In the genomic region with DNA sequence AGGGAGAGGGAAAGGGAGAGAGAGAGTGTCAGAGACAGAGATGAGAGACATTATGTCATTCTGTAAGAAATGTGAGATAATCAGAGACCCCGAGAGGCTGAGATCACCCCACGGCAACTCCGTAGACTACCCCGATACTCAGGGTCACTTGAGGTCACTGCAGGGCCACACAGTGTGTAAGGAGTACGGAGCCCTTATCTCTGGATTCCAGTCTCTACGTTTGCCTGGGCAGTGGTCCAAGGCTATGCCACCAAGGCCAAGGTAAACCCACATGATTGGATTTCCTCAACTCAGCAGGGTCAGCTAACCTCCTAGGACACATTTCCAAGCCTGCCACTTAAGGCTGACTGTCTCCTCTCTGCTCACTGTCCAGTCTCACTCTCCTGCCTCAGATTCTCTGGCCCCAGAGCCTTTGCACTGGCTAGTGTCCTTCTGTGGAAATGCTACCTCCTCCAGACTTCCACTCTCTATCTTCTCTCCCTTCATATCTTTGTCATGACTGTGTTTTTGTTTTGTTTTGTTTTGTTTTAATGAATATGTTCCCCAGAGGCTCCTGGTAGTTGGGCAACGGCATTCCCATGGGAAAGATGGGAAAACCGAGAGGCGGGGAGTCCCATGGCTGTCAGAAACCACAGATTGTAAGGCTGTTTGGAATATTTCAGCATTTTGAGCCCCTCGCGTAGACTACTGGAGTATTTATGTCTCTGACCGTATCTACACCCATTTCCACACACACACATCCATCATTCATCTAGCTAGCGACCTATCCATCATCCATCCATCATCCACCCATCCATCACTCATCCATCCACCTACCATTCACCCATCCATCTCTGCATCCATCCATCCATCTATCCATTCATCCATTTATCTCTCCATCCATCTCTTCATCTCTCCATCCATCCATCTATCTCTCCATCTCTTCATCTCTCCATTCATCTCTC, we compare ENCODE assay signal across 9 mouse cellular contexts. TPM values are rescaled to one million over a fixed set of nuclear protein-coding genes. Genes with fewer than 3 reads are reported as not detected.
DNase-seq lines count a peak whose midpoint lies in the region; ATAC-seq and TF ChIP-seq lines count a peak whose summit lies in the region.
"Had no signal": no experiment of that assay in that cellular context is flagged by ENCODE, and none has a peak within 500 bp of the region (broad histone marks: within the 10 kb centered on the region; RNA-seq: fewer than 3 reads in every experiment).

No protein-coding gene starts in this region.

- H3K27ac ChIP-seq in kidney, adult 2 months (ENCODE audit: insufficient read depth, low read depth, low read length) = peak overlapping the region; percentile 52; the same call in 1 of the 2 replicates
- H3K27ac ChIP-seq in kidney, embryonic 16.5 days (ENCODE audit: low read length) = peak overlapping the region; percentile 35; the same call in 1 of the 2 replicates
- H3K27ac ChIP-seq in midbrain, embryonic 11.5 days (ENCODE audit: low read depth, low read length) = no peak overlapping the region
- H3K27ac ChIP-seq in forebrain, embryonic 16.5 days (ENCODE audit: low read length) = no peak overlapping the region
- H3K27ac ChIP-seq: left cerebral cortex, adult 2 months had no signal

- peak; percentile 82 for ATAC-seq in erythroblast, adult 5-6 weeks (replicated peaks; ENCODE audit: low FRiP score, poor library complexity, severe bottlenecking)
- no peak for ATAC-seq in kidney, embryonic 16.5 days (ENCODE audit: low FRiP score, low TSS enrichment)
- ATAC-seq in midbrain, embryonic 11.5 days (ENCODE audit: low FRiP score) = no peak
- no peak for ATAC-seq in forebrain, embryonic 16.5 days

- TF ChIP-seq CTCF in kidney, adult 2 months (conservative IDR thresholded peaks at IDR 0.05; ENCODE audit: insufficient read depth, insufficient read length, low read depth, low read length) = no peak

- H3K4me1 ChIP-seq in kidney, adult 2 months (ENCODE audit: control insufficient read depth, insufficient read depth, low read length) = 0 out of 2 replicates have a peak, but pooled peaks cover 8% of the 10 kb centered on the region
- peaks cover 51% of the 10 kb centered on the region for H3K4me1 ChIP-seq in kidney, embryonic 16.5 days (ENCODE audit: insufficient read depth, low read length)
- peaks cover 3% of the 10 kb centered on the region; the same call in 1 of the 2 replicates for H3K4me1 ChIP-seq in midbrain, embryonic 11.5 days (ENCODE audit: control insufficient read depth, insufficient read depth, low read length)
- H3K4me1 ChIP-seq in forebrain, embryonic 16.5 days (replicated peaks; ENCODE audit: control insufficient read depth, insufficient read depth, low read length) = peaks cover 12% of the 10 kb centered on the region

- no peak overlapping the region for H3K9ac ChIP-seq in kidney, embryonic 16.5 days (replicated peaks; ENCODE audit: low read length)
- H3K9ac ChIP-seq in midbrain, embryonic 11.5 days (ENCODE audit: low read length) = no peak overlapping the region
- no peak overlapping the region for H3K9ac ChIP-seq in forebrain, embryonic 16.5 days (replicated peaks; ENCODE audit: low read depth, low read length)

- 67% methylated on average over 13 of the region's 13 CpGs for WGBS in kidney, adult 2 months
- WGBS in kidney, embryonic 16.5 days = 64% methylated on average over 13 of the region's 13 CpGs
- WGBS in midbrain, embryonic 11.5 days = 91% methylated on average over 13 of the region's 13 CpGs
- WGBS in forebrain, embryonic 16.5 days = 83% methylated on average over 13 of the region's 13 CpGs

- DNase-seq in kidney, adult 2 months = peak; percentile 54
- no peak for DNase-seq in kidney, adult 11 months
- DNase-seq in spleen, postnatal 14 days (ENCODE audit: low spot score in 2 of 2) = peak; percentile 52
- no peak for DNase-seq in thymus, postnatal 14 days
- no peak for DNase-seq in midbrain, embryonic 11.5 days (ENCODE audit: low spot score, missing footprints)

- no peak for TF ChIP-seq POLR2A in kidney, adult 2 months (IDR thresholded peaks at IDR 0.05; ENCODE audit: low read depth, low read length)

- H3K9me3 ChIP-seq in kidney, embryonic 16.5 days (ENCODE audit: low read length) = no peaks in the 10 kb centered on the region
- H3K9me3 ChIP-seq in midbrain, embryonic 11.5 days (ENCODE audit: control insufficient read depth, low read length) = no peaks in the 10 kb centered on the region
- no peaks in the 10 kb centered on the region for H3K9me3 ChIP-seq in forebrain, embryonic 16.5 days (ENCODE audit: control insufficient read depth, low read length)

- no peaks in the 10 kb centered on the region for H3K36me3 ChIP-seq in kidney, adult 2 months (ENCODE audit: control insufficient read depth, insufficient read depth, low read length)
- H3K36me3 ChIP-seq in kidney, embryonic 16.5 days (ENCODE audit: insufficient read depth, low read length) = no peaks in the 10 kb centered on the region
- H3K36me3 ChIP-seq in midbrain, embryonic 11.5 days (ENCODE audit: control insufficient read depth, insufficient read depth, low read length) = no peaks in the 10 kb centered on the region
- H3K36me3 ChIP-seq in forebrain, embryonic 16.5 days (ENCODE audit: control insufficient read depth, insufficient read depth) = no peaks in the 10 kb centered on the region

- no peak overlapping the region for H3K4me3 ChIP-seq in kidney, adult 2 months (ENCODE audit: insufficient read depth, low read depth, low read length)
- H3K4me3 ChIP-seq in kidney, embryonic 16.5 days (ENCODE audit: low read length) = no peak overlapping the region
- no peak overlapping the region for H3K4me3 ChIP-seq in midbrain, embryonic 11.5 days (ENCODE audit: low read depth, low read length)
- H3K4me3 ChIP-seq in forebrain, embryonic 16.5 days (replicated peaks; ENCODE audit: low read length) = no peak overlapping the region
- H3K4me3 ChIP-seq: left cerebral cortex, adult 2 months had no signal

- no peak overlapping the region for H3K4me2 ChIP-seq in kidney, embryonic 16.5 days (replicated peaks; ENCODE audit: low read depth, low read length)
- no peak overlapping the region for H3K4me2 ChIP-seq in midbrain, embryonic 11.5 days
- no peak overlapping the region for H3K4me2 ChIP-seq in forebrain, embryonic 16.5 days (ENCODE audit: low read length)

- H3K27me3 ChIP-seq in kidney, adult 2 months (replicated peaks; ENCODE audit: control insufficient read depth, insufficient read depth, low read length) = no peaks in the 10 kb centered on the region
- no peaks in the 10 kb centered on the region for H3K27me3 ChIP-seq in kidney, embryonic 16.5 days (ENCODE audit: insufficient read depth, low read length)
- no peaks in the 10 kb centered on the region for H3K27me3 ChIP-seq in midbrain, embryonic 11.5 days (ENCODE audit: control insufficient read depth, insufficient read depth, low read length)
- H3K27me3 ChIP-seq in forebrain, embryonic 16.5 days (replicated peaks; ENCODE audit: control insufficient read depth, insufficient read depth, low read length) = no peaks in the 10 kb centered on the region

RNA-seq across cellular contexts. Expression of a gene that starts 33.8 kb away (rescaled TPM):
- 0.11 TPM in 2 replicates for polyA plus RNA-seq in kidney, adult 2 months (2012; rRNA removed)
- total RNA-seq in erythroblast, adult 5-6 weeks (2015; ENCODE audit: low replicate concordance) = not detected in 2 replicates
- not detected in 2 replicates for total RNA-seq in erythroblast, adult 5-6 weeks (2017; ENCODE audit: low replicate concordance)
- 0.15 and 0.19 TPM in 2 replicates for polyA plus RNA-seq in kidney, embryonic 16.5 days (2015; fragmentation: Nextera tagmentation; extraction: Ambion mirVana)
- not detected in 2 replicates for polyA plus RNA-seq in midbrain, embryonic 11.5 days (2014; fragmentation: Nextera tagmentation; extraction: Ambion mirVana)
- polyA plus RNA-seq in forebrain, embryonic 16.5 days (2015; fragmentation: Nextera tagmentation; extraction: Ambion mirVana) = not detected in 2 replicates
- total RNA-seq: left cerebral cortex, adult 2 months had no signal

RNA-seq across cellular contexts. Expression of a gene that starts 42.6 kb away (rescaled TPM):
- 5.5 and 6.7 TPM in 2 replicates for polyA plus RNA-seq in kidney, adult 2 months (2012; rRNA removed)
- total RNA-seq in erythroblast, adult 5-6 weeks (2015; ENCODE audit: low replicate concordance) = 10.9 and 13.1 TPM in 2 replicates
- 10.9 and 13.8 TPM in 2 replicates for total RNA-seq in erythroblast, adult 5-6 weeks (2017; ENCODE audit: low replicate concordance)
- 3.5 and 4.5 TPM in 2 replicates for polyA plus RNA-seq in kidney, embryonic 16.5 days (2015; fragmentation: Nextera tagmentation; extraction: Ambion mirVana)
- polyA plus RNA-seq in midbrain, embryonic 11.5 days (2014; fragmentation: Nextera tagmentation; extraction: Ambion mirVana) = 6.1 and 6.4 TPM in 2 replicates
- 11.6 and 13.8 TPM in 2 replicates for polyA plus RNA-seq in forebrain, embryonic 16.5 days (2015; fragmentation: Nextera tagmentation; extraction: Ambion mirVana)

RNA-seq across cellular contexts. Expression of a gene that starts 44.9 kb away (rescaled TPM):
- polyA plus RNA-seq in kidney, adult 2 months (2012; rRNA removed) = 258 and 302 TPM in 2 replicates
- total RNA-seq in erythroblast, adult 5-6 weeks (2015; ENCODE audit: low replicate concordance) = 17.7 and 26.8 TPM in 2 replicates
- 9.1 and 10.2 TPM in 2 replicates for total RNA-seq in erythroblast, adult 5-6 weeks (2017; ENCODE audit: low replicate concordance)
- 56.7 and 60.1 TPM in 2 replicates for polyA plus RNA-seq in kidney, embryonic 16.5 days (2015; fragmentation: Nextera tagmentation; extraction: Ambion mirVana)
- polyA plus RNA-seq in midbrain, embryonic 11.5 days (2014; fragmentation: Nextera tagmentation; extraction: Ambion mirVana) = 43.0 and 43.7 TPM in 2 replicates
- 72.0 and 92.6 TPM in 2 replicates for polyA plus RNA-seq in forebrain, embryonic 16.5 days (2015; fragmentation: Nextera tagmentation; extraction: Ambion mirVana)

RNA-seq across cellular contexts. Expression of a gene that starts 45.1 kb away (rescaled TPM):
- 36.2 and 44.5 TPM in 2 replicates for polyA plus RNA-seq in kidney, adult 2 months (2012; rRNA removed)
- 8.6 and 23.2 TPM in 2 replicates for total RNA-seq in erythroblast, adult 5-6 weeks (2015; ENCODE audit: low replicate concordance)
- 8.6 and 15.5 TPM in 2 replicates for total RNA-seq in erythroblast, adult 5-6 weeks (2017; ENCODE audit: low replicate concordance)
- polyA plus RNA-seq in kidney, embryonic 16.5 days (2015; fragmentation: Nextera tagmentation; extraction: Ambion mirVana) = 17.4 and 18.2 TPM in 2 replicates
- polyA plus RNA-seq in midbrain, embryonic 11.5 days (2014; fragmentation: Nextera tagmentation; extraction: Ambion mirVana) = 6.0 and 6.4 TPM in 2 replicates
- 3.8 and 4.6 TPM in 2 replicates for polyA plus RNA-seq in forebrain, embryonic 16.5 days (2015; fragmentation: Nextera tagmentation; extraction: Ambion mirVana)

Comparison
In these comparisons a context has a peak if more than half of its experiments do, and no peak if none do; other contexts are left out.
1. DNase-seq: peak in kidney, adult 2 months (single experiment) and spleen, postnatal 14 days (2 of 2); none in kidney, adult 11 months (single experiment), thymus, postnatal 14 days (single experiment) and midbrain, embryonic 11.5 days (single experiment).
2. H3K27ac ChIP-seq: peak in kidney, adult 2 months (single experiment) and kidney, embryonic 16.5 days (single experiment); none in midbrain, embryonic 11.5 days (single experiment) and forebrain, embryonic 16.5 days (single experiment).